Mouse (Mus musculus) stomach, embryonic 16.5 days (tissue): ENCODE data around the gene Chrne. TPM values are rescaled to one million over a fixed set of nuclear protein-coding genes. Genes with fewer than 3 reads are reported as not detected.

ENCODE experiments used
- ATAC-seq: fragments of 200-750 bp; cut with Nextera tagmentation; 2 replicates; pipeline ENCODE4 v1.8.0; 2017; ENCODE audit warnings: moderate number of reproducible peaks, moderate TSS enrichment; ENCODE audit not compliant: insufficient read depth, low FRiP score
- H3K27ac ChIP-seq: fragments of 300-500 bp; sonication (generic); 2 replicates; pipeline ENCODE4 v1.5.1; 2014; ENCODE audit warnings: low read length
- H3K27me3 ChIP-seq: fragments of 300-500 bp; sonication (generic); 2 replicates; pipeline ENCODE4 v1.6.1; 2014; ENCODE audit warnings: low read length, control low read depth, mixed read lengths; ENCODE audit not compliant: control insufficient read depth, insufficient read depth
- H3K36me3 ChIP-seq: fragments of 300-500 bp; sonication (generic); 2 replicates; pipeline ENCODE4 v1.6.1; 2014; ENCODE audit warnings: low read length; ENCODE audit not compliant: control insufficient read depth, insufficient read depth
- H3K4me1 ChIP-seq: fragments of 300-500 bp; sonication (generic); 2 replicates; pipeline ENCODE4 v1.6.1; 2014; ENCODE audit warnings: low read length, control low read depth, mixed read lengths; ENCODE audit not compliant: control insufficient read depth, insufficient read depth
- H3K4me2 ChIP-seq: fragments of 300-500 bp; sonication (generic); 2 replicates; pipeline ENCODE4 v1.6.1; 2014; ENCODE audit warnings: low read depth, low read length, mixed read lengths
- H3K4me3 ChIP-seq: fragments of 300-500 bp; sonication (generic); replicated peaks from 2 replicates; pipeline ENCODE4 v1.5.1; 2014; ENCODE audit warnings: mild to moderate bottlenecking, low read length
- H3K9ac ChIP-seq: fragments of 300-500 bp; sonication (generic); 2 replicates; pipeline ENCODE4 v1.6.1; 2014; ENCODE audit warnings: low read length
- H3K9me3 ChIP-seq: fragments of 300-500 bp; sonication (generic); replicated peaks from 2 replicates; pipeline ENCODE4 v1.6.1; 2016; ENCODE audit warnings: low read length, control low read depth; ENCODE audit not compliant: control insufficient read depth
- WGBS: fragments of 180-500 bp; shearing (Covaris S2); extraction: QIAGEN DNeasy Blood & Tissue Kit; methylation state at CpG from one replicate; pipeline ENCODE4 v1.1.7; 2014; 5-methylcytosine and 5-hydroxymethylcytosine counted together
- polyA plus RNA-seq: library from polyadenylated mRNA; unstranded; fragments of >200 nt; fragmentation: Nextera tagmentation; extraction: Ambion mirVana; gene quantifications from 2 replicates; pipeline ENCODE4 v1.2.1, GENCODE M21; 2015

The Chrne gene
- polyA plus RNA-seq, 1 experiment from 2014 or later, result 0.37 TPM

GRCm38 (mm10) chr11:70638293-70638692, 19.3 kb upstream of the Chrne start:
- no peak overlapping the region for H3K4me3 ChIP-seq
- no peaks in the 10 kb centered on the region for H3K4me1 ChIP-seq
- H3K4me2 ChIP-seq, result no peak overlapping the region
- H3K9ac ChIP-seq, result no peak overlapping the region
- no peak for ATAC-seq
- H3K27ac ChIP-seq, result no peak overlapping the region
- no peaks in the 10 kb centered on the region for H3K27me3 ChIP-seq
- H3K9me3 ChIP-seq, result no peaks in the 10 kb centered on the region
- no peaks in the 10 kb centered on the region for H3K36me3 ChIP-seq
- 80% methylated on average over 1 of the region's 1 CpGs for WGBS

GRCm38 (mm10) chr11:70637764-70638163, 18.7 kb upstream of the Chrne start:
- 100% methylated on average over 1 of the region's 1 CpGs for WGBS
- no peaks in the 10 kb centered on the region for H3K4me1 ChIP-seq
- H3K4me2 ChIP-seq, result no peak overlapping the region
- no peak overlapping the region for H3K4me3 ChIP-seq
- H3K27ac ChIP-seq, result no peak overlapping the region
- no peak overlapping the region for H3K9ac ChIP-seq
- no peak for ATAC-seq
- H3K27me3 ChIP-seq, result no peaks in the 10 kb centered on the region
- no peaks in the 10 kb centered on the region for H3K9me3 ChIP-seq
- H3K36me3 ChIP-seq, result no peaks in the 10 kb centered on the region

DNA sequence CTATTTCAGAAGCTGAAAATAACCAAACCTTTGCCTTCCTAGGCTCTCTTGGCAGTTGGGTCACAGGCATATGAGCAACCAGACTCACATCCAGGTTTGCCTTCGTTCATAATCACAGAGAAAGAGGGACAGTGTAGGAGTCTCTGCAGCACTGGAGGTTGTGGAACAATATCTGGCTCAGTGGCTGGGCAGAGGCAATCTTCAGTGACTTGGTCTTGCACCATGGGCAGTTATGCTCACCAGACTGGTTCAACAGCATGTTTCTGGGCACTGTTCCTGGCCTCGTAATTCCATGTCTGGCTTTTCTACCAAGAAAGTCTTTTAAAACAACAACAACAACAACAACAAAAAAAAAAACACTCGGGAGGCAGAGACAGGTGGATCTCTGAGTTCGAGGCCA, 16.6 kb upstream of the Chrne start:
- H3K36me3 ChIP-seq, result no peaks in the 10 kb centered on the region
- no peak overlapping the region for H3K27ac ChIP-seq
- 75% methylated on average over 4 of the region's 4 CpGs for WGBS
- no peak overlapping the region for H3K4me2 ChIP-seq
- no peak for ATAC-seq
- H3K9ac ChIP-seq, result no peak overlapping the region
- H3K27me3 ChIP-seq, result no peaks in the 10 kb centered on the region
- H3K4me1 ChIP-seq, result no peaks in the 10 kb centered on the region
- H3K9me3 ChIP-seq, result no peaks in the 10 kb centered on the region
- no peak overlapping the region for H3K4me3 ChIP-seq

DNA sequence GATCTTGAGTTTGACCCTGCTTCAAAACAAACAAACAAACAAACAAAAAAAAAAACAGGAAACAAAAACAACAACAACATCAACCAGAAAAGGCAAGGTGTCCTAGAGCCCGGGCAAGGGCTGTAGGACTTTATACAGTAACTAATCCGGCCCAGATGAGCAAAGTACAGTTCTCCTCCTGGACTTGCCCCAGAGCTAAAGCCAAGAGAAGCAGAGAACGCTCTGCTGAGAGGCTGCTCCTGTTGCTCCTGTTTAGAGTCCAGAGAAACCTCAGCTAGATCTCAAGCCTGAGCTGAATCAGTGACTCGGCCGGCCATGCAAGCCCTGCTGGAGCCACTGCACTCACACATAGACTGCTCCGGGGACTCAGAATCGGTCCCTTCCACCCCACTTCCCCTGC, 11.1 kb upstream of the Chrne start:
- Histone ChIP-seq H3K27ac (no peak overlapping the region), H3K36me3 (no peaks in the 10 kb centered on the region), H3K27me3 (no peaks in the 10 kb centered on the region), H3K4me2 (no peak overlapping the region), H3K4me3 (no peak overlapping the region), H3K9me3 (no peaks in the 10 kb centered on the region), H3K9ac (no peak overlapping the region), H3K4me1 (no peaks in the 10 kb centered on the region)
- no peak for ATAC-seq
- WGBS, result 75% methylated on average over 7 of the region's 7 CpGs

GRCm38 (mm10) chr11:70629557-70629956, 10.5 kb upstream of the Chrne start:
- no peak for ATAC-seq
- Histone ChIP-seq H3K27ac (no peak overlapping the region), H3K9ac (no peak overlapping the region), H3K9me3 (no peaks in the 10 kb centered on the region), H3K27me3 (no peaks in the 10 kb centered on the region), H3K4me1 (no peaks in the 10 kb centered on the region), H3K4me3 (no peak overlapping the region), H3K4me2 (no peak overlapping the region), H3K36me3 (no peaks in the 10 kb centered on the region)
- WGBS, result 40% methylated on average over 5 of the region's 5 CpGs

DNA sequence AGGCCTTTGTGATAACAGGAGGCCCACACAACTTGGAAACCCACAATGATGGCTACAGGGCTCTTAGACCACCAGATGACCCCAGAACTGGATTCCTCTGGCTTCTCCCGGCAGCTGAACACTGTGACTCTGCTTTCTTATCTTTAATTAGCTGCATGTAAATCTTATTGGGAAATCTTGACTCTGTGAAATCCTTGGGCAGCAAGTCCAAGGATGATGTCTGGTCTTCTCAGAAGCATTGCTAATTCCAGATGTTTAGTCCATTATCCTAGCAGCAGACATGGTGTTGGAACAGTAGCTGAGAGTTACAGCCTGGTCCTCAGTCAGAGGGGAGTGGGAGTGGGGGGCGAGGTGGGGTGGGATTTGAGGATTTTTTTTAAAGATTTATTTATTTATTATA, 9.4 kb upstream of the Chrne start:
- Histone ChIP-seq H3K4me3 (no peak overlapping the region), H3K27ac (no peak overlapping the region), H3K9ac (no peak overlapping the region), H3K4me2 (no peak overlapping the region), H3K27me3 (no peaks in the 10 kb centered on the region), H3K9me3 (no peaks in the 10 kb centered on the region), H3K36me3 (no peaks in the 10 kb centered on the region), H3K4me1 (no peaks in the 10 kb centered on the region)
- ATAC-seq, result no peak
- 72% methylated on average over 2 of the region's 2 CpGs for WGBS

DNA sequence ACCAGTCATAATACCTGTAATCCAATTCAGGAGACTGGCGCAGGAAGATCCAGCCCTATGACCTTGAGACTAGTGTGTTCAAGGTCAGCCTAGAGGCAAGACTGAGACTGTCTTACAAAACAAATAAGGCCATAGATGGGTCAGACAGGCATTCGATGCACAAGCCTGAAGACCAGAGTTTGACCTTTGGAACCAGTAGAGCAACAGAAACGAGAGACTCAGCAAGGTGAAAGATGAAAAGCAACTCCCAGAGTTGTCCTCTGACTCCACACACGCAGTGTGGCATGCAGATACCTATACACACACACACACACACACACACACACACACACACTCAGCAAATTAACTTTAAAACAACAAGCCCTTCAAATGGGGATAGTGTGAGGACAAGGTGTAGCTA, 7.9 kb upstream of the Chrne start:
- Histone ChIP-seq H3K4me2 (no peak overlapping the region), H3K36me3 (no peaks in the 10 kb centered on the region), H3K4me3 (no peak overlapping the region), H3K4me1 (0 out of 2 replicates have a peak, but pooled peaks cover 5% of the 10 kb centered on the region), H3K9ac (no peak overlapping the region), H3K27ac (no peak overlapping the region), H3K9me3 (no peaks in the 10 kb centered on the region), H3K27me3 (no peaks in the 10 kb centered on the region)
- no peak for ATAC-seq
- 55% methylated on average over 4 of the region's 4 CpGs for WGBS

DNA sequence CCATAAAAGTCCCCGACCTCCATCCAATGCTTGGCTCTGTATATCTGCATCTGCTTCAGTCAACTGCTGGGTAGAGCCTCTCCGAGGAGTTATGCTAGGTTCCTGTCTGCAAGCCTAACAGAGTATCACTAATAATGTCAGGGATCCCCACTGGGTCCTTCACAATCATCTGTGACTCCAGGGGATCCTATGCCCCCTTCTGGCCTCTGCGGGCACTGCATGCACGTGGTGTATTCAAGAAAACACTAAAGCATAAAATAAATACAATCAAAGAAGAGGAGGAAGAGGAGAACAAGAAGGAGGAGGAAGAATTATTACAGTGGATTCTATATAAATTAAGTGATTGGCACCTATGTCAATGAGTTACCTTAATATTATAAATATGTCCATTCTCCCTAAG, 6.5 kb upstream of the Chrne start:
- H3K4me3 ChIP-seq, result no peak overlapping the region
- no peak for ATAC-seq
- H3K9ac ChIP-seq, result no peak overlapping the region
- H3K27me3 ChIP-seq, result no peaks in the 10 kb centered on the region
- WGBS, result 42% methylated on average over 4 of the region's 4 CpGs
- peaks cover 8% of the 10 kb centered on the region; the same call in 1 of the 2 replicates for H3K4me1 ChIP-seq
- no peak overlapping the region for H3K27ac ChIP-seq
- H3K4me2 ChIP-seq, result no peak overlapping the region
- H3K9me3 ChIP-seq, result no peaks in the 10 kb centered on the region
- no peaks in the 10 kb centered on the region for H3K36me3 ChIP-seq

DNA sequence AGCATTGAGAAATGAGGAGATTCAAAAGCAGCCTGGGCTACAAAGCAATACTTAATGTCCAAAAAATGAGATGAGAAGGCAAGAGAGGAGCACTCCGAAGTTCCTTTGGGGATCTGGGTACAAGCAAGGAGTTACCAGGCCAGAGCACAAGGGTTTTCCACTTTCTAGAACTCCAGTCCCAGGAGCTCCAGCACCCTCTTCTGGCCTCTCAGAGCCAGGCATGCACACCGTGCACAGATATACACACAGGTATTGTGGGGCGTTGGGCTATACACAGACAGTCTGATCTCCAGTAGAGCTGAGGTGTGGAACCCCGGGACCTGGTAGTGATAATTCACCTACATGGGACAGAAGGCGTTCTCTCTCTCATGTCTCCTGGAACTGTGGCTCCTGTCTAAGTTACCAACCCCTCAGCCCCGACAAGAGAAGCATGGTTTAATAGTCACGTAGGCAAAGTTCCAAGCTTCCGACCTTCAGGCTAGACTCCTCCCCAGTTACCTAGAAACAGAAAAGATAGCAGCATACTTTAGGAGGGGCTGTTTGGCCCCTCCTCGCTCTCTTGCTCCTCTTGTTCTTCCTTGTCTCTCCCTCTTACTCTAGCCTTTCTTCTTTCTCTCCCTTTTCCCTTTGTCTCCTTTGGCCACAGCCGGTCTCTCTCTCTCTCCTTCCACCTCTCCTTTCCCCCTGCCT, 4.2 kb upstream of the Chrne start:
- Histone ChIP-seq H3K27ac (no peak overlapping the region), H3K36me3 (no peaks in the 10 kb centered on the region), H3K27me3 (no peaks in the 10 kb centered on the region), H3K4me3 (no peak overlapping the region), H3K4me2 (no peak overlapping the region), H3K4me1 (peaks cover 8% of the 10 kb centered on the region; the same call in 1 of the 2 replicates), H3K9ac (no peak overlapping the region), H3K9me3 (no peaks in the 10 kb centered on the region)
- WGBS, result 68% methylated on average over 10 of the region's 10 CpGs
- no peak for ATAC-seq
